Mouse (Mus musculus): ENCODE data around the gene Col8a2. TPM values are rescaled to one million over a fixed set of nuclear protein-coding genes. Genes with fewer than 3 reads are reported as not detected.

The Col8a2 gene
- total and polyA plus RNA-seq, 3 experiments: not detected

DNA sequence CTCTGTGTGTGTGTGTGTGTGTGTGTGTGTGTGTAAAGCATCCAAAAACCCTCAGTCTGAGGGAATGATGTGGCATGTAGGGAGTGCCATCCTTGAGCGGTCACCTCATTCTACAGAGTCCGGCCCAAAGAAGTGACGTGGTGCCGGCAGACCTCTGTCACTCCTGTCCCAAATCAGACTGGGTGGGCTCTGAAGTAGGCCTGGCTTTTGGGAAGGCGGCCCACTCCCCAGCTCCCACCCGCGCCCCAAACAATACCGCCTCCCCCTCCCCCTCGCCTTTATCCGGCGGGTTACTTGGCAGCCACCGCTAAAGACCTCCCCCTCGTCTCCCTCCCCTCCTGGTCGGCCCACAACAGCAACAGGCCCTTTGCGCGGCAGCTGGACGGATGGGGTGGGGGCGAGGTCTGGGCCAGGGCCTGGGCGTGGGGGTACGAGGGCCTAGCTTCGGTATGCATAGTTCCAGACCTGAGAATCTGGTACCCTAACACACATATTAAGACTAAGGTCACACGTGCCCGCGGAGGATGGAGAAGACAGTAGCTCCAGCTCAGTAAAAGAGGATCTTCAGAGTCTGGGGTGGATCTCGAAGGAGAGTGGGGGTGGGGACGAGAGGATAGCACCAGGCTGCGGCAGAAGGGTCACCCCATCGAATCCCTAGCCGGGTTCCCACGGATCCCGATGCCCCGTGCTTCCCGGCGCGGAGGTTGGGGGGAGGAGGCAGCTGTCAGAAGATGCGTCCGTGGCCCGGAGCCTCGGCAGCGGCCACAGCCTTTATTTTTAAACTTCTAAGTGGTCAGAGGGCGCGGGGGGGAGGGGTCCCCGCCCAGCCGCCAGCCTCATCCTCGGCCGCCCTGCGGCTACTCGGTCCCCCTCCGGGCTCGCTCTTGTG is 31.2 kb upstream of the Col8a2 start:
- Histone ChIP-seq H3K36me3 (replicated peaks in 1 of 2; ENCODE audit: control insufficient read depth in 1 of 2, insufficient read depth in 1 of 2, low read length in 1 of 2) (peaks cover 0 to 26% of the 10 kb centered on the region in 2 experiments), H3K4me3 (replicated peaks in 1 of 3; ENCODE audit: low read depth in 2 of 3, low read length in 2 of 3, poor library complexity in 1 of 3) (peak overlapping the region; percentile 82 to 97 (median 82)), H3K9ac (ENCODE audit: insufficient read depth, low read depth) (peak overlapping the region; percentile 96), H3K9me3 (replicated peaks; ENCODE audit: low read length) (no peaks in the 10 kb centered on the region), H3K4me1 (ENCODE audit: control insufficient read depth in 1 of 2, insufficient read depth in 2 of 2) (peaks cover 23 to 69% of the 10 kb centered on the region in 2 experiments), H3K27me3 (replicated peaks) (no peaks in the 10 kb centered on the region), H3K27ac (ENCODE audit: insufficient read depth, low read depth) (no peak overlapping the region), H3K4me2 (ENCODE audit: insufficient read depth, low read depth, poor library complexity, severe bottlenecking) (peak overlapping the region; percentile 73), H3K79me2 (replicated peaks; ENCODE audit: control insufficient read depth, extremely low read depth, insufficient read depth, poor library complexity, severe bottlenecking) (peaks cover 25% of the 10 kb centered on the region)
- DNase-seq (ENCODE audit: extremely low read depth): no peak
- in situ Hi-C loops (cut with MboI; ENCODE audit: low pct_ligation_motif_present, low pct_unique_long_range_greater_than_20kb, low sequenced_read_pairs) (no loop called here), dilution Hi-C loops (cut with MboI; ENCODE audit: extremely low pct_ligation_motif_present, extremely low pct_unique_long_range_greater_than_20kb, low sequenced_read_pairs) (no loop called here)
- no peak for TF ChIP-seq CTCF (conservative IDR thresholded peaks at IDR 0.05 in 1 of 2, IDR thresholded peaks at IDR 0.05 in 1 of 2; ENCODE audit: low read depth in 2 of 2, low read length in 2 of 2)
- TF ChIP-seq CHD2 (IDR thresholded peaks at IDR 0.05; ENCODE audit: low read length): no peak; the same call in 1 of the 2 replicates
- TF ChIP-seq SIN3A (IDR thresholded peaks at IDR 0.05; ENCODE audit: low read length): peak; percentile 55; the same call in 1 of the 2 replicates
- TF ChIP-seq CHD1 (IDR thresholded peaks at IDR 0.05; ENCODE audit: low read depth, low read length): no peak
- no peak for TF ChIP-seq ETS1 (conservative IDR thresholded peaks at IDR 0.05; ENCODE audit: low read depth, low read length)
- TF ChIP-seq KAT2A (IDR thresholded peaks at IDR 0.05; ENCODE audit: insufficient replicate concordance, low read length): no peak
- TF ChIP-seq MAZ (IDR thresholded peaks at IDR 0.05; ENCODE audit: low read depth, low read length): no peak; the same call in 1 of the 2 replicates
- no peak for TF ChIP-seq ZKSCAN1 (IDR thresholded peaks at IDR 0.05; ENCODE audit: borderline replicate concordance, low read depth, low read length)
- TF ChIP-seq MYC (IDR thresholded peaks at IDR 0.05; ENCODE audit: low read depth, low read length): peak; percentile 12; the same call in 1 of the 2 replicates
- peak; percentile 66; the same call in 1 of the 2 replicates for TF ChIP-seq MXI1 (IDR thresholded peaks at IDR 0.05; ENCODE audit: low read depth, low read length)
- TF ChIP-seq BHLHE40 (IDR thresholded peaks at IDR 0.05; ENCODE audit: low read depth, low read length): peak; percentile 39
- TF ChIP-seq ZMIZ1 (IDR thresholded peaks at IDR 0.05; ENCODE audit: low read depth, low read length): no peak
- no peak for TF ChIP-seq IRF4 (IDR thresholded peaks at IDR 0.05; ENCODE audit: low read depth, low read length)
- TF ChIP-seq RCOR1 (conservative IDR thresholded peaks at IDR 0.05; ENCODE audit: low read depth, low read length): no peak

DNA sequence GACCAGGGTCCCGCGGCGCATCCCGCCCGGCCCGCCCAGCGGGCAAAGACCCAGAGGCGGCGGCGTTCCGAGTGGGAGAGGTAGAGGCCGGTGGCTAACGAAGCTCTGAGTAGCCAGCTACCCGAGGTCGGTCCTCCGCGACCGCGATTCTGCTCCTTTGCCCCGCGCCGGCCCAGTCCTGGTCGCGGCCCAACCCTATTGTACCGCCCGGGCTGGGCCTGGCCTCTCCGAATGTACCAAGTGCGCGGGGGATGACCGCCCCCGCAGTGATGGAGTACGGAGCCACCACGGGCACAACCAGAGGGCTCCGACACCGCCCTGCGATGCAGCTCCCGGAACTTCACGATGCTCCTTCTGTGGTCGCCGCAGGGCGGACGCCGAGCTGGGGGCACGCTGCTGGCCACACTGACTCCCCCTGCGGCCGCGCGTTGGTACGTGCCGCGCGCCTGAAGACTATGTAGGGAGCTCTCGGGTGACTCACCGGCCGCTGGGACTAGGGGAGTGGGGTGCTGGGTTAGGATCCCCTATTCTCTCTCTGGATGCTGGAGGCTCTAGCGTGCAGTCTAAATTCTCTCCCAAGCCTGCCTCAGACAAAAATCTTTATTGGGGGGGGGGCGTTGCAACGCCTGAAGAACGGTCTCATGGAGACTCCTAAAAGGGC is 30.3 kb upstream of the Col8a2 start, which contains the start of gene Map7d1:
Gene Map7d1 (minus strand): TSS at position 213 of the 661 bp plus-strand sequence.
- H3K4me2 ChIP-seq (ENCODE audit: insufficient read depth, low read depth, poor library complexity, severe bottlenecking): peak within 1 kb of the TSS; percentile 98
- in situ Hi-C loops (cut with MboI; ENCODE audit: low pct_ligation_motif_present, low pct_unique_long_range_greater_than_20kb, low sequenced_read_pairs): no loop called here
- H3K27ac ChIP-seq (ENCODE audit: insufficient read depth, low read depth): peak within 1 kb of the TSS; percentile 73
- H3K4me1 ChIP-seq (ENCODE audit: control insufficient read depth in 1 of 2, insufficient read depth in 2 of 2): peaks cover 27 to 66% of the 10 kb centered on the region in 2 experiments
- peaks cover 0 to 18% of the 10 kb centered on the region in 2 experiments for H3K36me3 ChIP-seq (replicated peaks in 1 of 2; ENCODE audit: control insufficient read depth in 1 of 2, insufficient read depth in 1 of 2, low read length in 1 of 2)
- H3K9ac ChIP-seq (ENCODE audit: insufficient read depth, low read depth): peak within 1 kb of the TSS; percentile 96
- peak; percentile 77 for DNase-seq (ENCODE audit: extremely low read depth)
- dilution Hi-C loops (cut with MboI; ENCODE audit: extremely low pct_ligation_motif_present, extremely low pct_unique_long_range_greater_than_20kb, low sequenced_read_pairs): no loop called here
- H3K79me2 ChIP-seq (replicated peaks; ENCODE audit: control insufficient read depth, extremely low read depth, insufficient read depth, poor library complexity, severe bottlenecking): peaks cover 23% of the 10 kb centered on the region
- no peaks in the 10 kb centered on the region for H3K9me3 ChIP-seq (replicated peaks; ENCODE audit: low read length)
- peak within 1 kb of the TSS; percentile 82 to 97 (median 82) for H3K4me3 ChIP-seq (replicated peaks in 1 of 3; ENCODE audit: low read depth in 2 of 3, low read length in 2 of 3, poor library complexity in 1 of 3)
- H3K27me3 ChIP-seq (replicated peaks): no peaks in the 10 kb centered on the region
- TF ChIP-seq MYC (IDR thresholded peaks at IDR 0.05; ENCODE audit: low read depth, low read length) (no peak), ZKSCAN1 (IDR thresholded peaks at IDR 0.05; ENCODE audit: borderline replicate concordance, low read depth, low read length) (no peak), GABPA (IDR thresholded peaks at IDR 0.05; ENCODE audit: insufficient replicate concordance, low read depth, low read length) (no peak), BHLHE40 (IDR thresholded peaks at IDR 0.05; ENCODE audit: low read depth, low read length) (peak; percentile 49; the same call in 1 of the 2 replicates), RCOR1 (conservative IDR thresholded peaks at IDR 0.05; ENCODE audit: low read depth, low read length) (no peak; the same call in 1 of the 2 replicates), MEF2A (IDR thresholded peaks at IDR 0.05; ENCODE audit: borderline replicate concordance, low read depth, low read length) (peak; percentile 51; the same call in 1 of the 2 replicates), NELFE (IDR thresholded peaks at IDR 0.05; ENCODE audit: low read depth, low read length) (peak; percentile 79), CHD2 (IDR thresholded peaks at IDR 0.05; ENCODE audit: low read length) (no peak), MAFK (IDR thresholded peaks at IDR 0.05; ENCODE audit: insufficient replicate concordance, low read length) (no peak), SIN3A (IDR thresholded peaks at IDR 0.05; ENCODE audit: low read length) (no peak; the same call in none of the 2 replicates), KAT2A (IDR thresholded peaks at IDR 0.05; ENCODE audit: insufficient replicate concordance, low read length) (no peak), HCFC1 (IDR thresholded peaks at IDR 0.05; ENCODE audit: low read depth, low read length) (no peak; the same call in 1 of the 2 replicates), NRF1 (IDR thresholded peaks at IDR 0.05; ENCODE audit: low read depth, low read length) (peak; percentile 42; the same call in 1 of the 2 replicates), CTCF (conservative IDR thresholded peaks at IDR 0.05 in 1 of 2, IDR thresholded peaks at IDR 0.05 in 1 of 2; ENCODE audit: low read depth in 2 of 2, low read length in 2 of 2) (no peak), CHD1 (IDR thresholded peaks at IDR 0.05; ENCODE audit: low read depth, low read length) (peak; percentile 99), MAX (IDR thresholded peaks at IDR 0.05; ENCODE audit: low read length) (no peak; the same call in 1 of the 2 replicates), SMC3 (IDR thresholded peaks at IDR 0.05; ENCODE audit: low read depth, low read length) (no peak), JUN (IDR thresholded peaks at IDR 0.05; ENCODE audit: insufficient read depth, low read depth, low read length) (no peak), MAZ (IDR thresholded peaks at IDR 0.05; ENCODE audit: low read depth, low read length) (peak; percentile 32; the same call in 1 of the 2 replicates), E2F4 (IDR thresholded peaks at IDR 0.05; ENCODE audit: insufficient replicate concordance, low read depth, low read length) (no peak), POLR2AphosphoS2 (IDR thresholded peaks at IDR 0.05; ENCODE audit: low read depth, low read length) (peak; percentile 43; the same call in 1 of the 2 replicates)

Measured in CH12.LX (cell line).